Mouse (Mus musculus) small intestine, adult 2 months (tissue): ENCODE data around the gene Capn2.

Source experiments
- CTCF ChIP-seq: fragments of 200-500 bp; IDR thresholded peaks from 2 replicates; pipeline ENCODE4 v1.5.1; 2012; ENCODE audit warnings: low read depth, mild to moderate bottlenecking, control low read depth, inconsistent platforms, low read length, moderate library complexity, mixed read lengths; ENCODE audit not compliant: insufficient replicate concordance, insufficient read length; ENCODE audit errors: extremely low read depth
- POLR2A ChIP-seq: fragments of 200-500 bp; IDR thresholded peaks from 2 replicates; pipeline ENCODE4 v1.6.1; 2012; ENCODE audit warnings: low read depth, mild to moderate bottlenecking, control low read depth, inconsistent platforms, low read length, moderate library complexity

DNA sequence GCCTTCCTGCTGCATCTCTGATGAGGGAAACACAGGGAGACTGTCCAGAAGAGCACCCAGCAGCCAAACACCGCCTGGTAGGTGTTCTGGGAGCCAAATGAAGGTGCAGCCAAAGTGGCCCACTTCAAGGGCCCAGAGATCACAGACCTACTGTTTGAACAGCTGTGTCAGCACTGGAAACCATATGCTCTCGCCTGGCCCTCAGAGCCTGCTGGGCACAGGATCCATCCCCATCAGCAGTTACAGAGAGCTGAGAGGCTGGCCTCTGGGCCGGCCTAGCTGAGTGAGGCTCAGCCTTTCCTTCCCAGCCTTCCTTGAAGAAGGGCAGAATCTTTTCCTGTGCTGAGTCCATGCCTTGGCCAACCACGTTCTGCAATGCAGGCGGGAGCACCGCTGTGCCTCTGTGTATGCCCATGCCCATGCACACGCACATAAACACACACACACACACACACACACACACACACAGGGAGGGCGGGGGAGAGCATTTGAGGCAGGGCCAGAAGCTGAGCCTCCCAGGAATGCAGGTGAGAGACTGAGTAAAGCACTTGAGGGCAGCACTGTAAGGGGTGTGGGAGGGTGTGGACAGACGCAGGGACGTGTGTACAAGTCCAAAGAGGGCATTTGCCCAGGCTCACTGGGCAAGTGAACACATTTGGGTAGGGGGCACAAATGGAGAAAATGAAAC is 8.2 kb downstream of the Capn2 start:
- TF ChIP-seq CTCF (no peak), POLR2A (no peak)
